Mouse (Mus musculus): ENCODE measurements around the gene Mapkbp1.

Mapkbp1 gene

GRCm38 (mm10) chr2:120054771-120055552 lies 82.5 kb downstream of the Mapkbp1 start:
- no peak for DNase-seq (ENCODE audit: low read depth)

DNA sequence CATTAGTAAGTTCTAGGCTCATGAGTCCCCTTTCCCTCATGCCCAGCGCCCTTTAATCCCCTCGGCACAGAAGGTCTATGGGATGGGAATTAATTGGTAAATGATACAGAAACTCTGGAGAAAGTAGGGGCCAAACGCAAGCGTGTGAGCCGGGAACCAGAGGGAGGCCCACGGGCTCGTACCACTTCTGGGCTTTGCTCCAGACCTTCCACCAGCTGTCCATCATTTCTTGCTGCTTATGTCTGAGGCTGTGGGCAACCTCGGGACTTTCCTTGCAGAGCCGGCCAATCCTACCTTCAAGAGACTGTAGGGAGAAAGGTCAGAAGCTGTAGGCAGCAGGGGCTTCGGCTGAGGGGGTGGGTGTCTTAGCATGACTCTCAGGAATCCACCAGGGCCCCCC lies 83.4 kb downstream of the Mapkbp1 start:
- DNase-seq (ENCODE audit: low read depth): no peak

- DNase-seq (ENCODE audit: low read depth): no peak
Measured at GRCm38 (mm10) chr2:120058818-120059217, 86.3 kb downstream of the Mapkbp1 start.

DNA sequence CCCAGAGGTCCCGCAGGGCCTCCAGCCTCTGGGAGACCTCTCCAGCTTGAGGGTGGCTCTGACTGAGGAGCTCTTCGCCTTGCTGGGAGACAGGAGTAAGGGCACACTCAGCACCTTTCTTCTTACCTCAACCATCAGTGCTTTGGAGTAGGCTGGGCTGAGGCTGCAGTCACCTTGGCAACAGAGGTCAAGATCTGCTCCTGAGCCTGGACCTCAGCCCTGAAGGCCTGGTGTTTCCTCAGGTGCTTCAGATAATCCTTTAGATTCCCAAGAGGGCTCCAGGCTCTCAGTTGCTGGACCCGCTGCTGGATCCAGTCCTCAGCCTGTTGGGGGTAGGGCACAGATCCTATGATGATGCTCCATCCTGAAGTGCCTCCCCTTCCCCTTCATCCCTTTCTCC lies 87.0 kb downstream of the Mapkbp1 start:
- DNase-seq (ENCODE audit: low read depth): no peak

- DNase-seq (ENCODE audit: low read depth): no peak
Measured at GRCm38 (mm10) chr2:120060190-120060589, 87.7 kb downstream of the Mapkbp1 start.

GRCm38 (mm10) chr2:120060651-120061050 lies 88.2 kb downstream of the Mapkbp1 start:
- no peak for DNase-seq (ENCODE audit: low read depth)

GRCm38 (mm10) chr2:120062248-120062647 lies 89.7 kb downstream of the Mapkbp1 start:
- DNase-seq (ENCODE audit: low read depth): no peak

GRCm38 (mm10) chr2:120064639-120065038 lies 92.1 kb downstream of the Mapkbp1 start:
- no peak for DNase-seq (ENCODE audit: low read depth)

- DNase-seq (ENCODE audit: low read depth): no peak
Measured at GRCm38 (mm10) chr2:120065243-120065642, 92.7 kb downstream of the Mapkbp1 start.

GRCm38 (mm10) chr2:120066224-120066623 lies 93.7 kb downstream of the Mapkbp1 start:
- DNase-seq (ENCODE audit: low read depth): no peak

- peak; percentile 22 for DNase-seq (ENCODE audit: low read depth)
Measured at GRCm38 (mm10) chr2:120068555-120069465, 96.3 kb downstream of the Mapkbp1 start.

DNA sequence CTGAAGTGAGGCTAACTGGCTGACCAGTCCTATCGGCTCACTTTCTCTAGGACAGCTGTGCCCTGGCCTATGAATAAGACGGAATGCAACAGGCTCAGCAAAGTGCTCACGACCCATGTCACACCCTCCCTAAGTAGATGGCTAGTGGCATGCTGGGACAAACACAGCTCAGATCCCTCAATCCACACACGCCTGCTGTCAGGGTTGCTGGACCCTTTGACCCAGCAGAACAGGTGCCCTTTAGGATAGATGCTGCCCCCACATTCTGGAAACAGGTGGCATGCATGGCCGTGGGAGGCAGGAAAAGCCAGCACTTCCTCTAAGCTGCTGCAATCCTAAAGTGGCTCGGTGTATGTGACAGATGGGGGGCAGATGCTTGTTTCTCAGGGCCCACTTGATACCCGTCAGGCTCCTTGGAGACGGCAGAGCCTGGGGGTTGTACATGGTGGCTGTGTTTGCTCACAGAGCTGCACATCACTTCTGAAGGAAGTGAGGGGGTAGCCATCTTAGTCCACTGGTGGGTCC lies 97.0 kb downstream of the Mapkbp1 start:
- DNase-seq (ENCODE audit: low read depth): no peak

- DNase-seq (ENCODE audit: low read depth): no peak
Measured at GRCm38 (mm10) chr2:120074096-120074495, 101.6 kb downstream of the Mapkbp1 start.

GRCm38 (mm10) chr2:120076076-120076705 lies 103.7 kb downstream of the Mapkbp1 start:
- peak; percentile 35 for DNase-seq (ENCODE audit: low read depth)

All from naive thymus-derived CD4-positive, alpha-beta T cell, adult 2 months (primary cell).